Mouse (Mus musculus) c-Kit-positive CD71-negative TER-119-negative erythroid progenitor cells, embryonic 14.5 days (primary cell): Measurements from ENCODE around the gene Tmem123.
A peak's percentile ranks its signal among the peaks of the same experiment; 100 is the strongest.

Source experiments
- DNase-seq: peaks from one replicate; pipeline ENCODE4 v3.0.0-alpha.2; 2013; ENCODE audit warnings: low read depth

Gene Tmem123

DNA sequence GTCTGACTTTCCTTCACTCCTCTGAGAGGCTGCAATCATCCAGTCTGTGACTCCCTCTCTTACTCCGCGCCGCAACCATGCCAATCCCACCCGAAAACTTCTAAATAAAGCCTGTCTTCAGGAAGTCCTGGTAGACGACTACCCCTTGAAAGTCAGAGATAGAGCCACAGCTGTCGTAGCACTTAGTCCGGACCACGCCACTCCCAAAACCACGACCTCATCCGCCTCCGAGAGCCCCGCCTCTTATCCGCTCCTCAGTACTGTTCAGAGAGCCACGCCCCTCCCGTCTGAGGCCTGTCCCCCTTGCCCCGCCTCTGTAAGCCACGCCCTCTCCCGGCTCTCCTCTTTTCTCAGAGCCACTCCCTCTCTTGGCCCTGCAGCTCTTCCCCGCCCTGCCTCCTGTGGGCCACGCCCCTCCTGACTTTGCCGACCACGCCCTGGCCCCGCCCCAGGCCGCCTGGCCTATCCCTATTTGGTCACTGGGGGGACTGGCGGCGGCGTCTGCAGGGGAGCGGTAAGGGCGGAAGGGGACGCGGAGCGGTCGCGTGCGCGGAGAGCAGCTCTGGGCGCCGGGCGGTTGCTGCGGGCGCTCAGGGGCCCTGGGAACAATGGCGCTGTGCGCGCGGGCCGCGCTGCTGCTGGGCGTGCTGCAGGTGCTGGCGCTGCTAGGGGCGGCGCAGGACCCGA is at the start of gene Tmem123:
Tmem123 (plus strand) TSS at position 428 of the 687 bp plus-strand sequence.
- peak; percentile 99 for DNase-seq

- DNase-seq: peak; percentile 56
These were observed 49.6 kb upstream of the Tmem123 start for GRCm38 (mm10) chr9:7714062-7714907.

GRCm38 (mm10) chr9:7714908-7715175 is 49.0 kb upstream of the Tmem123 start:
- DNase-seq: no peak

- no peak for DNase-seq
These were observed 42.3 kb upstream of the Tmem123 start for GRCm38 (mm10) chr9:7721543-7721942.

DNA sequence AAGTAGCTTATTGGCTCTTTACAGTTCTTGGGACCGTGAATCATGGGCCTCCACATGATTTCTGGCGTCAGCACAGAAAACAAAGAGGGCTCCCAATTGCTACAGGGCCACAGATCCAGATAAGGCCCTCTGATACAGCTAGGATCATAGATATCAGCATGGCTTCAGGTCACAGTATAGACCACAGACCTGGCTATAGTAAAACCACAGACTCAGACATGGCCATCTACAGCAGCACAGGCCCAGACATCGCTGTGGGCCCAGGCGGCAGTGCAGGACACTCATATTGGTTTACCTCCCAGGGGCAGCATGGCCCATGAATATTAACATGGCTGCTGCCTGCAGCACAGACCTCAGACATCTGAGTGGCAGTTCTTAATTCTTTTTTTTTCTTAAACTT is 34.8 kb upstream of the Tmem123 start:
- no peak for DNase-seq

DNA sequence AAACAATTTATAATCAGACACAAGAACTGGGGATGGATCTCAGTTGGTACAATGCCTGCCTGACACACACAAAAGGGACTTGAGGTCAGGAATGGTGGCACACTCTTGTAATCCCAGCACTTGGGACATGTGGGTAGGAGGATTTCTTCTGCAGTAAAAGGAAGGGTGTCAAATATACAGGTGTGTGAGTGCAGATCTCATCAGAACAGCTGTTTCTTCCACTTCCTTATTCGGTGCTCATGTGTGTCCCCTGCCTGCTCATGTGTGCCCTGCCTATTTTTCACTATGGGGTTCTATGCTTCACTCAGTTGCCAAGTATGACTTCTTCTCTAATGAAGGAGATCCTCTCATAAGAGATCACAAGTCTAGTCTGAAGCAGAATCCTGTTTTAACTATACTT is 21.1 kb upstream of the Tmem123 start:
- no peak for DNase-seq

- DNase-seq: no peak
These were observed 19.7 kb upstream of the Tmem123 start for GRCm38 (mm10) chr9:7744156-7744555.

DNA sequence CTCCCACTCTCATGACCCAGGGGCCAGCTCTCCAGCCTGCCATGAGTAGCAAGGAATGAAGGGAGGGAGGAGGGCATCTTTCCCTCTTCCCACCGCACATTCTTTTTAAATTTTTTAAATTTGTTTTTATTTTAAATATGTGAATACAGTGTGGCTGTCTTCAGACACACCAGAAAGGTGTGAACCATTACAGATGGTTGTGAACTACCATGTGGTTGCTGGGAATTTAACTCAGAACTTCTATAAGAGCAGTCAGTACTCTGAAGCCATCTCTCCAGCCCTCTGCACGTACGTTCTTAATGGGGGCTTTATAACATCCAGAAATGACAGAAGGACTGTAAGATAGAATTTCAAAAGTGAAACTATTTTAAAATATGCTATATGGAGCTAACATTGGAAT is 15.0 kb upstream of the Tmem123 start:
- DNase-seq: no peak

- DNase-seq: no peak
These were observed 14.3 kb upstream of the Tmem123 start for GRCm38 (mm10) chr9:7749537-7749936.

DNA sequence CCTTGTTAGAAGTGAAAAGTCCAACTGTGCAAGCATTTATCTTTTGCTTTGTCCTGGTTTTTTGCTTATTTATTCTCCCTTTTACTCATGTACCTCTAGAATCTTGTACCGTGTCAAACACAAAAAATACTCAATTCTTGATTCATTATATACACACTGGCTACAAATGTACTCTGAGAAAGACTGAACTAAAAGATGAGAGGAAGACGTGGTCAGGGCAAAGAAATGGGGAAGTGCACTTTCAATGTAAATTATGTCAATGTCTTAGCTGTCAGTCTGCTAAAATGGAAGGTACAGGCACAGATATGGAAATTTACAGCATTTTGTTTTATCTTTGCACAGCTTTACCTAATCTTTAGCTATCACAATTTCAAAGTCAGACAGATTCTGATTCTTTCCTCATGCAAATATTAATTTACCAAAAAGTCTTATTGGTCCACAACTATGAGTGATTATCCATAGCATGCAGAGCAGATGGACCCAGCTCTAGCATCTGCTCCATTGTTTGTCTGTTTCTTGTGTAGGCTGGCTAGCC is 7.9 kb upstream of the Tmem123 start:
- no peak for DNase-seq

DNA sequence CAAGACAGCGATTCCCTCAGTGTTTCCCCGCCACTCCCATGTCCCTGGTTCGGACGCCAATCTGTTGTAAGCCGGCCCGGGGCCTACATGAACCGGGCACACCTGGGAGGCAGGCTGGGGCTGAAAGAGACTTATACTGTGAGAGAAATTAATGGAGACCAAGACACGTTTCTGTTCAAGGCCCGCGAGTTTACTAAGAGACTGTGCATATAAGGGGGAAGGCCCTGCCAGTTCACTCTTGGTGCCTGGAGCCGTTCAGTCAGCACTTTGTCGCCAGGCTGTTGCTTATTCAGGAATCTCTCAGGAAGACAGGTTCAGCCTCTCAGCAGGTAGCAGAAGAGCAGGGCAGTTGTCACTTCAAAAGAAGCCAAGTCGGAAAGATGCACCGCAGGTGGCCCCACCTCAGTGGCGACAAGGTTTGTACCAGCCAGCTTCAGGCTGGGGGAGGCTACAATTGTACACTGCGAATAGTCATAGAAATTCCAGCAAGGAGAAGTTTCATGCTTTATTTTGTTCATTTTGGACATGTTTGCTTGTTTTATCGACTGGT is 1.9 kb upstream of the Tmem123 start:
- no peak for DNase-seq

GRCm38 (mm10) chr9:7762741-7763140 is 1.1 kb upstream of the Tmem123 start:
- DNase-seq: no peak

DNA sequence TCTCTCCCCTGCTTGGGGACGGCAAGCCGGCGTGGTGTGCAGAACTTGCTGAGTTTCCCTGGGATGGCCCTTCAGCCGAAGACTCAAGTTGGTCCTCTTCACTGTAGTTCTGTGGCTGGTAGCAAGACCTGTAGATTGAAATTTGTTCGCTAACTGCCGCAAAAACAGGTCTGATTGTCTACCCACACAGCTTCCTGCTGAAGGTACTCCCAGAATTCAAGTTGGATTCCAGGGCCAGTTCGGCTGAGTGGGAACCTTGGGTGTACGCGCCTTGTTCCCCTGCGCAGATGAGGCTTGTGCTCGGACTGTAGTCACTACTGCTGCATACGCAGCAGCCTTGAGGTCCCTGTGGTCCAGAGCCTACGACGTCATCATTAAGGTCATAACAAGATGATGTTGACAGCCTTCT is 626 bp downstream of the Tmem123 start:
- no peak for DNase-seq

DNA sequence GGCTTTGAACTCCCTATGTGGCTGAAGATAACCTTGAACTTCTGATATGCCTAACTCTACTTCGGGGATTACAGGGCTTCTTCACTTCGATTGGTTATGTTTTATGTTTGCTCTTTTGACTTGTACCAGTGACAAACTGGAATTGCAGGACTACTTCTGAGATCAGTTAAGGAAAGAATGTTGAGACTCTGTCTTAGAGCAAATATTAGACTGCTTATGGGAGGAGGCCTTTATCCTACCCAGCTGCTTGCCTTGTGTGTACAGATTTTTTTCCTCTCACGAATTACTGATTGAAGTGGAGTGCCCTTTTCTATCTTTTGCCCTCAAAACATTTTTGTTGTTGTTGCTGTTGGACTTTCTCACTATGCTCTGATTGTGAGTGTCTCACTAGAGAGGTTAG is 1.4 kb downstream of the Tmem123 start:
- DNase-seq: no peak

DNA sequence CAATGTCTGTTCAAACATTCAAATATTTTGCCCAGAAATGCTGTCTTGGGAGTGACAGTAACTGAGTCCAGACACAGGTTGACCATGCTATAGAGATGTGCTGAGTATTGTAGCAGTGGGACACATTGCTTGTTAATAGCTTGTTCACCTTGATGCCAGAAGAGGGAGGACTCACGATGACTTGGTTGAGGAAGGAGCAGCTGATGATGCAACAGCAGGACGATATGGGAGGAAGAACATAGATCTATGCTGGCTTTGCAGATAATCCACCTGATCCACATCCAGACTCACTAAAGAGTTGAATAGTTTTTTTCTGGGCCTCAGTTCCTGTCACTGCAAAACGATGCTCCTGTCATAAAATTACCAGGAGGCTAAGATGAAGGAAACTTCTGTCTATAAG is 2.7 kb downstream of the Tmem123 start:
- DNase-seq: no peak

GRCm38 (mm10) chr9:7767526-7767925 is 3.7 kb downstream of the Tmem123 start:
- no peak for DNase-seq

DNA sequence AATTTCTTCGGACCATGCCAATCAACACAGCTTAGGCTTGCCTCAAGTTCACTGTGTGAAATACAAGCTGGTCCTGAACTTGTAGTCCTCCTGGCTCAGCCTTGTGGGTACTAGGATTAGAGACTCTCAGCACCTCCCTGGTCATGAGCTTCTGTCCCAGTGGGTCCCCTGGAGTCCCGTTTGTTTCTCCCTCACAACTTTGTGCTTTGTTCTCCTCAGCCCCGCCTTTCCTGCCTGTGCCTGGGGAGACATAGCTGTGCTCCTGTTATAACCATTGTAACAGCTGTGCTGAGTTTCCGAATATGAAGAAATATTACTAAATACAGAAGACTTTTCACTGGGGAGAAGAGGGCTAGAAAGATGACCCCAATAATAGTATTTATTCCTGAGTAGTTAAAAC is 5.2 kb downstream of the Tmem123 start:
- DNase-seq: no peak

DNA sequence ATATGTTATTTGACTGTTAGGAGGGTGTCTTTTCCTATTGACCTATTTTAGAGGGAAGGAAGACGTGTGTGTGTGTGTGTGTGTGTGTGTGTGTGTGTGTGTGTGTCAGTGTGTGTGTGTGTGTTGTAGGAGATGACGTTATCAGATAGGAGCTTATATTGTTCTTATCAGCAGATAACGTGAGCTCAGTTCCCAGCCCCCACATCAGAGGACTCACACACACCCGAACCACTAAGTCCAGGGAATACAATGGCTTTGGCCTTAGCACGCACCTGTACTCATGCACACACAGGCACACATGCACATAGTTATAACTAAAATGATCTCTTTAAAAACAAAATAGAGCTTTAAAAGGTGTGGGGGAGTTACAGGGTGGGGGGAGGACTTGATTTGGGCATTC is 5.7 kb downstream of the Tmem123 start:
- no peak for DNase-seq

DNA sequence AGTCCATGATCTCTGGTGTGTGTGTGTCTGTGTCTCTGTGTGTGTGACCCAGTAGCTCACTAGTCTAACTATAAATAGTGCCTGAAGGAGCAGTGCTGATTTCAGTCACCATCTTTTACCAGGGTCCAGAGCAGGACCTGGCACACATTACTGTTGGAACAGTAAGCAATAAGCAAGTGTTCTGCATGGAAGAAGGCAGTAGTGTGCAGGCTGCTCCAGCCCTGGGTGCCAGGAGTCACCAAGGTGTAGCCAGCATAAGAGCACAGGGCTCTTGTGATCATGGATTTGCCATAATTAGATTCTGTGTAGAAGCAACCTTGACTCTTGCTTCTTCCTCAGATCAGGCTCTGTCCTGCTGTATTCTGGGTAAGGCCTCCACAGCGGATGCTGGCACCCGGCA is 8.5 kb downstream of the Tmem123 start:
- no peak for DNase-seq

- DNase-seq: no peak
These were observed 9.1 kb downstream of the Tmem123 start for GRCm38 (mm10) chr9:7772773-7773454.

DNA sequence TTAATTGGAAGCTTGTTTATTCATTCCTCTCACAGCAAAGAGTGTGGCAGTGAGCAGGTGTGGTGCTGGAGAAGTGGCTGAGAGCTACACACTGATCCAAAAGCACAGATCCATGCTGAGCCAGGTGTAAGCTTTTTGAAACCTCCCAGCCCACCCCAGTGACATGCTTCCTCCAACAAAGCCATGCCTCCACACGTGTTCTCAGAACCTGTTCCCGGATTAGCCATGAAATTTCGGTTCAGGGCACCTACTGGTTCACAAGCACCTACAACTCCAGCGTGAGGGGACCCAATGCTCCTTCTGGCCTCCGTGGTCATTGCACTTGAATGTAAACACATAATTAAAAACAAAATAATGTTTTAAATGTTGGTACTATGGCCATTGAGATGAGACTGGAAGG is 9.8 kb downstream of the Tmem123 start:
- DNase-seq: no peak

- no peak for DNase-seq
These were observed 10.7 kb downstream of the Tmem123 start for GRCm38 (mm10) chr9:7774538-7774937.

- no peak for DNase-seq
These were observed 11.2 kb downstream of the Tmem123 start for GRCm38 (mm10) chr9:7775011-7775410.
